Mouse (Mus musculus) CH12.LX (cell line): ENCODE data around the gene Gtf2a2.

ENCODE experiments used
- CTCF ChIP-seq, 2 experiments: IDR thresholded peaks in 1 of 2; conservative IDR thresholded peaks in 1 of 2; 2 replicates each; pipeline ENCODE4 v1.5.1; 2011 to 2012; ENCODE audit warnings: low read depth in 2 of 2, low read length in 2 of 2, improper control_type of control experiment in 1 of 2, inconsistent platforms in 1 of 2, mild to moderate bottlenecking in 1 of 2, moderate library complexity in 1 of 2
- ETS1 ChIP-seq: conservative IDR thresholded peaks from 2 replicates; pipeline ENCODE4 v1.6.1; 2012; ENCODE audit warnings: low read depth, mild to moderate bottlenecking, inconsistent platforms, low read length, improper control_type of control experiment, moderate library complexity
- PAX5 ChIP-seq: IDR thresholded peaks from 2 replicates; pipeline ENCODE4 v1.6.1; 2012; ENCODE audit warnings: low read length, inconsistent platforms, mixed read lengths
- POLR2A ChIP-seq: IDR thresholded peaks from 2 replicates; pipeline ENCODE4 v1.6.1; 2011; ENCODE audit warnings: low read depth, mild to moderate bottlenecking, improper control_type of control experiment, low read length
- POLR2AphosphoS2 ChIP-seq: IDR thresholded peaks from 2 replicates; pipeline ENCODE4 v1.6.1; 2011; ENCODE audit warnings: low read depth, low read length, improper control_type of control experiment
- RCOR1 ChIP-seq: conservative IDR thresholded peaks from 2 replicates; pipeline ENCODE4 v1.6.1; 2012; ENCODE audit warnings: low read depth, mild to moderate bottlenecking, inconsistent platforms, low read length, improper control_type of control experiment
- TCF12 ChIP-seq: IDR thresholded peaks from 2 replicates; pipeline ENCODE4 v1.6.1; 2014; ENCODE audit warnings: low read depth, mild to moderate bottlenecking, inconsistent platforms, low read length, improper control_type of control experiment
- UBTF ChIP-seq: IDR thresholded peaks from 2 replicates; pipeline ENCODE4 v1.6.1; 2012; ENCODE audit warnings: low read depth, mild to moderate bottlenecking, inconsistent platforms, low read length, improper control_type of control experiment, moderate library complexity

- TF ChIP-seq POLR2AphosphoS2, result no peak
- no peak for TF ChIP-seq RCOR1
- no peak for TF ChIP-seq POLR2A
- TF ChIP-seq PAX5, result no peak
- TF ChIP-seq UBTF, result no peak
- peak in 1 of 2 experiments; percentile 37; a peak in 2 of 4 replicates for TF ChIP-seq CTCF (conservative IDR thresholded peaks at IDR 0.05 in 1 of 2, IDR thresholded peaks at IDR 0.05 in 1 of 2; ENCODE audit: low read depth in 2 of 2, low read length in 2 of 2)
- no peak for TF ChIP-seq ETS1
- no peak for TF ChIP-seq TCF12
Measured at GRCm38 (mm10) chr9:69990346-69990745, 22.0 kb upstream of the Gtf2a2 start.
